Mouse (Mus musculus): ENCODE data around the gene Cacna2d2.

GRCm38 (mm10) chr9:107577871-107578270 is 178.5 kb downstream of the Cacna2d2 start:
- TF ChIP-seq CTCF (conservative IDR thresholded peaks at IDR 0.05; ENCODE audit: insufficient read depth, insufficient read length, low read depth, low read length) (no peak), POLR2A (IDR thresholded peaks at IDR 0.05; ENCODE audit: low read depth, low read length) (no peak)

All from kidney, adult 2 months (tissue).